Mouse (Mus musculus): ENCODE measurements around the gene Hoxb3.
A peak's percentile ranks its signal among the peaks of the same experiment; 100 is the strongest.

Hoxb3 gene

GRCm38 (mm10) chr11:96289293-96289692 is 33.8 kb upstream of the Hoxb3 start:
- no peak for DNase-seq

GRCm38 (mm10) chr11:96289837-96290236 is 33.3 kb upstream of the Hoxb3 start:
- no peak for DNase-seq

GRCm38 (mm10) chr11:96290705-96291355 is 32.3 kb upstream of the Hoxb3 start:
- no peak for DNase-seq

- DNase-seq: no peak
Observed at GRCm38 (mm10) chr11:96291681-96292564, 31.2 kb upstream of the Hoxb3 start, which contains the start of gene Hoxb6. Gene Hoxb6 (plus strand): TSS chr11:96292476.

GRCm38 (mm10) chr11:96292565-96293301 is 30.4 kb upstream of the Hoxb3 start:
- DNase-seq: no peak

- no peak for DNase-seq
Observed at GRCm38 (mm10) chr11:96293302-96293921, 29.7 kb upstream of the Hoxb3 start.

GRCm38 (mm10) chr11:96294245-96295091 is 28.7 kb upstream of the Hoxb3 start:
- peak; percentile 33 to 45 for DNase-seq

- DNase-seq: no peak
Observed at GRCm38 (mm10) chr11:96295092-96295835, 27.9 kb upstream of the Hoxb3 start.

- no peak for DNase-seq
Observed at GRCm38 (mm10) chr11:96296997-96297396, 26.1 kb upstream of the Hoxb3 start.

GRCm38 (mm10) chr11:96297428-96297827 is 25.7 kb upstream of the Hoxb3 start:
- no peak for DNase-seq

- no peak for DNase-seq
Observed at GRCm38 (mm10) chr11:96297968-96298635, 25.0 kb upstream of the Hoxb3 start.

GRCm38 (mm10) chr11:96298895-96299667 is 24.0 kb upstream of the Hoxb3 start:
- no peak for DNase-seq

GRCm38 (mm10) chr11:96299781-96300180 is 23.3 kb upstream of the Hoxb3 start:
- no peak for DNase-seq

GRCm38 (mm10) chr11:96300354-96301063 is 22.6 kb upstream of the Hoxb3 start:
- no peak for DNase-seq

- no peak for DNase-seq
Observed at GRCm38 (mm10) chr11:96301064-96301431, 22.1 kb upstream of the Hoxb3 start.

GRCm38 (mm10) chr11:96301837-96302236 is 21.3 kb upstream of the Hoxb3 start:
- DNase-seq: no peak

- no peak for DNase-seq
Observed at GRCm38 (mm10) chr11:96302381-96303150, 20.6 kb upstream of the Hoxb3 start.
